Mouse (Mus musculus) myocyte (in vitro differentiated cells): ENCODE measurements around the gene Sar1a. TPM values are rescaled to one million over a fixed set of nuclear protein-coding genes. Genes with fewer than 3 reads are reported as not detected.

Experiments used
- H3K27me3 ChIP-seq: one replicate; pipeline ENCODE4 v1.6.1; 2011; ENCODE audit not compliant: control insufficient read depth, insufficient read depth, insufficient read length
- H3K36me3 ChIP-seq: one replicate; pipeline ENCODE4 v1.6.1; 2011; ENCODE audit not compliant: control insufficient read depth, insufficient read depth
- H3K4me2 ChIP-seq: one replicate; pipeline ENCODE4 v1.6.1; 2011; ENCODE audit warnings: low read depth, control low read depth
- H3K4me3 ChIP-seq: one replicate; pipeline ENCODE4 v1.5.1; 2011; ENCODE audit warnings: mild to moderate bottlenecking, control low read depth, moderate library complexity
- H3K79me2 ChIP-seq: one replicate; pipeline ENCODE4 v1.6.1; 2011; ENCODE audit not compliant: control insufficient read depth, insufficient read depth
- H3ac ChIP-seq: one replicate; pipeline ENCODE4 v1.6.1; 2011; ENCODE audit not compliant: control insufficient read depth, insufficient read length
- CEBPB ChIP-seq: IDR thresholded peaks from 2 replicates; pipeline ENCODE4 v1.6.1; 2011; ENCODE audit warnings: mild to moderate bottlenecking, moderate library complexity; ENCODE audit not compliant: poor library complexity, insufficient read depth, severe bottlenecking
- E2F4 ChIP-seq: IDR thresholded peaks from one replicate; pipeline ENCODE4 v1.6.1; 2011; ENCODE audit warnings: mild to moderate bottlenecking, control low read depth, moderate library complexity; ENCODE audit not compliant: insufficient read depth
- MAX ChIP-seq: IDR thresholded peaks from one replicate; pipeline ENCODE4 v1.6.1; 2011; ENCODE audit warnings: low read depth, mild to moderate bottlenecking, control low read depth
- MYOD1 ChIP-seq, 3 experiments: IDR thresholded peaks; one replicate each; pipeline ENCODE4 v1.6.1; 2011; ENCODE audit warnings: control low read depth in 2 of 3, low read depth in 2 of 3, mild to moderate bottlenecking in 2 of 3, moderate library complexity in 1 of 3; ENCODE audit not compliant: insufficient read length in 2 of 3, control insufficient read depth in 1 of 3
- MYOG ChIP-seq, 3 experiments: IDR thresholded peaks; one replicate each; pipeline ENCODE4 v1.6.1; 2011; ENCODE audit warnings: control low read depth in 2 of 3, low read depth in 2 of 3, mild to moderate bottlenecking in 2 of 3; ENCODE audit not compliant: insufficient read length in 2 of 3, control insufficient read depth in 1 of 3, insufficient read depth in 1 of 3
- POLR2A ChIP-seq: IDR thresholded peaks from one replicate; pipeline ENCODE4 v1.6.1; 2011; ENCODE audit warnings: low read depth, mild to moderate bottlenecking, control low read depth, moderate library complexity; ENCODE audit not compliant: insufficient read length
- POLR2AphosphoS2 ChIP-seq: IDR thresholded peaks from one replicate; pipeline ENCODE4 v1.6.1; 2011; ENCODE audit warnings: low read depth, control low read depth; ENCODE audit not compliant: insufficient read length
- REST ChIP-seq: IDR thresholded peaks from one replicate; pipeline ENCODE4 v1.6.1; 2011; ENCODE audit warnings: mild to moderate bottlenecking, control low read depth, moderate library complexity; ENCODE audit not compliant: insufficient read depth, insufficient read length
- SRF ChIP-seq: IDR thresholded peaks from one replicate; pipeline ENCODE4 v1.6.1; 2011; ENCODE audit warnings: low read depth; ENCODE audit not compliant: control insufficient read depth, insufficient read length
- TCF12 ChIP-seq: IDR thresholded peaks from one replicate; pipeline ENCODE4 v1.6.1; 2011; ENCODE audit warnings: mild to moderate bottlenecking, control low read depth; ENCODE audit not compliant: poor library complexity, insufficient read depth, severe bottlenecking
- TCF3 ChIP-seq: IDR thresholded peaks from one replicate; pipeline ENCODE4 v1.6.1; 2011; ENCODE audit warnings: low read depth, control low read depth; ENCODE audit not compliant: insufficient read length
- USF1 ChIP-seq: IDR thresholded peaks from one replicate; pipeline ENCODE4 v1.6.1; 2011; ENCODE audit warnings: low read depth, mild to moderate bottlenecking, control low read depth, moderate library complexity
- polyA plus RNA-seq: library from polyadenylated mRNA; unstranded; fragments of >200 nt; fragmentation: generic; extraction: Trizol; gene quantifications from one replicate; pipeline ENCODE4 v1.2.1, GENCODE M21; 2012; ENCODE audit warnings: missing spikeins

Gene Sar1a
- polyA plus RNA-seq, 1 experiment: 142 TPM

DNA sequence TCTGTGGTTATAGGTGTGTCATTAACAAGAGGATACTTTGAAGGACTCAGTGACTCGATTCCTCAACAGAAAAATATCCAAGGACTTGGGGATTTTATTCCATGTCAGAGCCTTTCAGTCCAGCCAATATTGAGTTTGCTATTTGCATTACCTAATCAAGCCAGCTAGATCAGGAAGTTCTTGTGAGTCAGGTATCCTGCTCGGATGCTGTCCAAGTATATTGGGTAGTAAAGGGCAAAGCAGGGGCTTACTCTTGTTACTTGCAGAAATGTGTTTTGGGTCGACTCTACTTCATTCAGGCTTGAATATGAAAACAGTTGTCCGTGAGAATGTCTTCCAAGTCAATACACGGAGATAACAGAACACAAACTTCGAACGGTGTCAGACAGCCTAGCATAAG lies 25.4 kb upstream of the Sar1a start:
- Histone ChIP-seq H3K4me2 (no peak overlapping the region), H3K79me2 (peaks cover 13% of the 10 kb centered on the region), H3K4me3 (no peak overlapping the region), H3ac (no peak overlapping the region), H3K36me3 (peaks cover 7% of the 10 kb centered on the region), H3K27me3 (no peaks in the 10 kb centered on the region)
- no peak for TF ChIP-seq USF1
- no peak for TF ChIP-seq MYOD1 (IDR thresholded peaks at IDR 0.05; ENCODE audit: control insufficient read depth in 1 of 3, insufficient read length in 2 of 3, low read depth in 2 of 3)
- no peak for TF ChIP-seq E2F4
- TF ChIP-seq POLR2AphosphoS2: no peak
- no peak for TF ChIP-seq CEBPB
- no peak for TF ChIP-seq TCF12
- no peak for TF ChIP-seq MYOG (IDR thresholded peaks at IDR 0.05; ENCODE audit: control insufficient read depth in 1 of 3, insufficient read depth in 1 of 3, insufficient read length in 2 of 3, low read depth in 2 of 3)
- no peak for TF ChIP-seq REST
- no peak for TF ChIP-seq TCF3
- no peak for TF ChIP-seq POLR2A

GRCm38 (mm10) chr10:61655188-61655587 lies 24.9 kb upstream of the Sar1a start:
- no peak for TF ChIP-seq E2F4
- TF ChIP-seq MAX: no peak
- no peak for TF ChIP-seq CEBPB
- TF ChIP-seq TCF3: no peak
- TF ChIP-seq TCF12: no peak
- TF ChIP-seq POLR2A: no peak
- TF ChIP-seq POLR2AphosphoS2: no peak
- TF ChIP-seq MYOD1 (IDR thresholded peaks at IDR 0.05; ENCODE audit: control insufficient read depth in 1 of 3, insufficient read length in 2 of 3, low read depth in 2 of 3): no peak
- no peak for TF ChIP-seq USF1
- H3K27me3 ChIP-seq: no peaks in the 10 kb centered on the region
- H3K79me2 ChIP-seq: peaks cover 8% of the 10 kb centered on the region
- no peak overlapping the region for H3ac ChIP-seq
- H3K4me2 ChIP-seq: no peak overlapping the region
- H3K36me3 ChIP-seq: peaks cover 10% of the 10 kb centered on the region
- no peak overlapping the region for H3K4me3 ChIP-seq

- no peaks in the 10 kb centered on the region for H3K27me3 ChIP-seq
- TF ChIP-seq E2F4 (no peak), USF1 (no peak), POLR2AphosphoS2 (no peak), TCF12 (no peak), MYOG (IDR thresholded peaks at IDR 0.05; ENCODE audit: control insufficient read depth in 1 of 3, insufficient read depth in 1 of 3, insufficient read length in 2 of 3, low read depth in 2 of 3) (no peak), REST (no peak), CEBPB (no peak), TCF3 (no peak), SRF (no peak)
These were observed 22.9 kb upstream of the Sar1a start for GRCm38 (mm10) chr10:61656928-61657882.

DNA sequence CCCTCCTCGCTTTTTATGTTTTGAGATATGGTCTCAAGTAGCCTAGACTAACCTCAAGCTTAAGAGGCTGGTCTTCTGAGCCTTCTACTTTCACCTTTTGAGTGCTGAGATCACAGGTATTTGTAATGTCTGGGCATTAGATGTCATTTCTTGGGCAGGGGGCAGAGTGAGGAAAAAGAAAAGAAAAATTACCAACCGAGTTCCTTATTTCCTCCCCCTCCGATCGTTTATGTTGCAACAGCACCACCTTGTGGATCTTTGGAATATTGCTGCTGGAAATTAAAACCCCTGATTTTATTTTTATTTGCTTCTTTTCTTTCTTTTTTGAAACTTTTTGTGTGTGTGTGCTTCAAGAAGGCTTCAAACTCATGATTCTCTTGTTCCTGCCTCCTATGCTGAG lies 22.1 kb upstream of the Sar1a start:
- Histone ChIP-seq H3K27me3 (no peaks in the 10 kb centered on the region), H3K4me2 (no peak overlapping the region), H3K4me3 (no peak overlapping the region), H3ac (no peak overlapping the region), H3K79me2 (no peaks in the 10 kb centered on the region), H3K36me3 (peaks cover 23% of the 10 kb centered on the region)
- no peak for TF ChIP-seq TCF12
- TF ChIP-seq TCF3: no peak
- no peak for TF ChIP-seq REST
- no peak for TF ChIP-seq E2F4
- no peak for TF ChIP-seq USF1
- TF ChIP-seq POLR2A: no peak
- no peak for TF ChIP-seq MAX
- TF ChIP-seq MYOG (IDR thresholded peaks at IDR 0.05; ENCODE audit: control insufficient read depth in 1 of 3, insufficient read depth in 1 of 3, insufficient read length in 2 of 3, low read depth in 2 of 3): no peak
- no peak for TF ChIP-seq CEBPB
- TF ChIP-seq MYOD1 (IDR thresholded peaks at IDR 0.05; ENCODE audit: control insufficient read depth in 1 of 3, insufficient read length in 2 of 3, low read depth in 2 of 3): no peak
- TF ChIP-seq POLR2AphosphoS2: no peak
- no peak for TF ChIP-seq SRF

More at GRCm38 (mm10) chr10:61656928-61657882, 22.9 kb upstream of the Sar1a start:
- Histone ChIP-seq H3K4me2 (no peak overlapping the region), H3K79me2 (no peaks in the 10 kb centered on the region), H3K36me3 (peaks cover 23% of the 10 kb centered on the region), H3K4me3 (no peak overlapping the region), H3ac (no peak overlapping the region)
